Mouse (Mus musculus) forebrain, embryonic 15.5 days (tissue): ENCODE data around the gene Elk4. TPM values are rescaled to one million over a fixed set of nuclear protein-coding genes. Genes with fewer than 3 reads are reported as not detected.

ENCODE experiments used
- ATAC-seq: fragments of 200-750 bp; cut with Nextera tagmentation; replicated peaks from 2 replicates; pipeline ENCODE4 v1.8.0; 2017; ENCODE audit warnings: mild to moderate bottlenecking, moderate TSS enrichment, moderate library complexity
- H3K27ac ChIP-seq: fragments of 300-500 bp; sonication (generic); replicated peaks from 2 replicates; pipeline ENCODE4 v1.5.1; 2015; ENCODE audit warnings: mild to moderate bottlenecking, inconsistent platforms
- H3K27me3 ChIP-seq: fragments of 300-500 bp; sonication (generic); 2 replicates; pipeline ENCODE4 v1.6.1; 2015; ENCODE audit warnings: inconsistent platforms
- H3K36me3 ChIP-seq: fragments of 300-500 bp; sonication (generic); 2 replicates; pipeline ENCODE4 v1.6.1; 2015; ENCODE audit warnings: mild to moderate bottlenecking, inconsistent platforms
- H3K4me1 ChIP-seq: fragments of 300-500 bp; sonication (generic); 2 replicates; pipeline ENCODE4 v1.6.1; 2015; ENCODE audit warnings: inconsistent platforms
- H3K4me2 ChIP-seq: fragments of 300-500 bp; sonication (generic); replicated peaks from 2 replicates; pipeline ENCODE4 v1.6.1; 2015; ENCODE audit warnings: mild to moderate bottlenecking, inconsistent platforms
- H3K4me3 ChIP-seq: fragments of 300-500 bp; sonication (generic); 2 replicates; pipeline ENCODE4 v1.5.1; 2015; ENCODE audit warnings: mild to moderate bottlenecking, inconsistent platforms
- H3K9ac ChIP-seq: fragments of 300-500 bp; sonication (generic); replicated peaks from 2 replicates; pipeline ENCODE4 v1.6.1; 2015; ENCODE audit warnings: mild to moderate bottlenecking, inconsistent platforms
- H3K9me3 ChIP-seq: fragments of 300-500 bp; sonication (generic); 2 replicates; pipeline ENCODE4 v1.6.1; 2016; ENCODE audit warnings: inconsistent platforms
- WGBS: fragments of 180-500 bp; shearing (Covaris S2); methylation state at CpG from one replicate; pipeline ENCODE4 v1.1.7; 2015; ENCODE audit warnings: mixed read lengths; 5-methylcytosine and 5-hydroxymethylcytosine counted together
- polyA plus RNA-seq: library from polyadenylated mRNA; unstranded; fragments of >200 nt; fragmentation: Nextera tagmentation; extraction: Ambion mirVana; gene quantifications from 2 replicates; pipeline ENCODE4 v1.2.1, GENCODE M21; 2015

Gene Elk4
- polyA plus RNA-seq, 1 experiment from 2014 or later: 14.6 TPM

GRCm38 (mm10) chr1:131970661-131971520, 36.5 kb upstream of the Elk4 start:
- H3K27ac ChIP-seq: no peak overlapping the region; the same call in 1 of the 2 replicates
- H3K27me3 ChIP-seq: no peaks in the 10 kb centered on the region
- peaks cover 21% of the 10 kb centered on the region for H3K4me1 ChIP-seq
- H3K4me3 ChIP-seq: no peak overlapping the region
- H3K36me3 ChIP-seq: no peaks in the 10 kb centered on the region
- H3K9me3 ChIP-seq: no peaks in the 10 kb centered on the region
- 6% methylated on average over 16 of the region's 16 CpGs for WGBS
- ATAC-seq: peak; percentile 70
- H3K4me2 ChIP-seq: no peak overlapping the region
- no peak overlapping the region for H3K9ac ChIP-seq

DNA sequence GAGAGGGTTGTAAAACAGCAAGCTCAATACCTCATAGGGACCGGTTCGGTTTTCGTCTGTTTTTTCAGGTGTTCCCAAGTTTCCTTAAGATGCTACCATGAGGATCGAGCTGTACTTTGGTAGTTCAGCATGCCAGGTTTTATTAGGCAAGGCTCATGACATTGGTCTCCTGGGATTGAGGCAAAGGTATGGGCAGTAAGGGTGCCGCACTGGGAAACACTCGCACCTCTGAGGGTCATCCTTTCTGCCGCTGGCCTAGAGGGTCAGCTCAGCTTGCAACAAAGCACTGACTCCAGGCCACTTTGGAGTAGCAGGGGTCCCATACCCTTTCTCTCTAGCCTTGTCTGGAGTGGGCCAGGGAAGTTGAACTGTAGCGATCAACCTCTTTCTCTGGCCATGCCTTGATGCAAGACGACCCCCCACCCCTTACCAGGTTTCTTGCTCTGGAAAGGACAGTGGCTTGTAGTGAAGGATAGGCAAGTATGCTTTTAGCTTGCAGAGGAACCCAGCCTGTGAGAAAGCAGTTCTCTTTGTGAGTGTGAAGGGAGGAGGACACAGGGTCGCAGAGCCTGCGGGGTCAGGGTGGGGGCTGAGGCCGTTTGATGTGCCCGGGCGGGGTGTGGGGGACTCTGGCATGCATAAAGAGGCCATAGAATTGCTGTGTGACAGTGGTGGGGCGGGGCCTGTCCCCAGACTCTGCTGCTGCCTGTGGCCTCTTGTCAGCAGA, 35.5 kb upstream of the Elk4 start:
- no peaks in the 10 kb centered on the region for H3K27me3 ChIP-seq
- no peaks in the 10 kb centered on the region for H3K36me3 ChIP-seq
- no peak overlapping the region for H3K9ac ChIP-seq
- peaks cover 21% of the 10 kb centered on the region for H3K4me1 ChIP-seq
- WGBS: 8% methylated on average over 15 of the region's 15 CpGs
- ATAC-seq: no peak
- H3K9me3 ChIP-seq: no peaks in the 10 kb centered on the region
- H3K27ac ChIP-seq: no peak overlapping the region
- H3K4me2 ChIP-seq: no peak overlapping the region
- H3K4me3 ChIP-seq: no peak overlapping the region

- Histone ChIP-seq H3K27ac (no peak overlapping the region), H3K36me3 (no peaks in the 10 kb centered on the region), H3K4me2 (no peak overlapping the region), H3K9me3 (no peaks in the 10 kb centered on the region), H3K9ac (no peak overlapping the region), H3K4me3 (no peak overlapping the region), H3K4me1 (peaks cover 21% of the 10 kb centered on the region), H3K27me3 (no peaks in the 10 kb centered on the region)
- WGBS: 16% methylated on average over 13 of the region's 13 CpGs
- ATAC-seq: no peak
Observed at GRCm38 (mm10) chr1:131972498-131973334, 34.7 kb upstream of the Elk4 start.

GRCm38 (mm10) chr1:131973991-131974390, 33.4 kb upstream of the Elk4 start:
- WGBS: 82% methylated on average over 6 of the region's 6 CpGs
- Histone ChIP-seq H3K4me3 (no peak overlapping the region), H3K36me3 (no peaks in the 10 kb centered on the region), H3K27me3 (no peaks in the 10 kb centered on the region), H3K27ac (no peak overlapping the region), H3K9ac (no peak overlapping the region), H3K4me2 (no peak overlapping the region), H3K9me3 (no peaks in the 10 kb centered on the region), H3K4me1 (peaks cover 21% of the 10 kb centered on the region)
- ATAC-seq: no peak

DNA sequence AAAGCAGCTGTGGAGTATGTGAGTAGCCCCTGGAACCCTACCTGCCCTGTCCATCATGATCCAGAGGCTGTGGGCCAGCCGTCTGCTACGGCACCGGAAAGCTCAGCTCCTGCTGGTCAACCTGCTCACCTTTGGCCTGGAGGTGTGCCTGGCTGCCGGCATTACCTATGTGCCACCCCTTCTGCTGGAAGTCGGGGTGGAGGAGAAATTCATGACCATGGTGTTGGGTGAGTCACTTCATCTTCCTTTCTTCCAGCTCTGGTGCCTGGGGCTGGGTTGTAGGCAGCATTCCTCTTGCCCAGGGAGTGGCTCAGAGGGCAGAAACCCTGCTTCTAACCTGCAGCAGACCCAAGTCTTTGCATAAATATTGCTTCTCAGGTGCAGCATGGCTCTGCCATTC, 30.5 kb upstream of the Elk4 start:
- no peaks in the 10 kb centered on the region for H3K9me3 ChIP-seq
- no peak overlapping the region for H3K9ac ChIP-seq
- 91% methylated on average over 5 of the region's 5 CpGs for whole genome bisulfite sequencing
- H3K36me3 ChIP-seq: no peaks in the 10 kb centered on the region
- H3K27me3 ChIP-seq: no peaks in the 10 kb centered on the region
- H3K27ac ChIP-seq: no peak overlapping the region
- ATAC-seq: no peak
- H3K4me1 ChIP-seq: peaks cover 8% of the 10 kb centered on the region
- H3K4me3 ChIP-seq: no peak overlapping the region
- no peak overlapping the region for H3K4me2 ChIP-seq

- H3K27me3 ChIP-seq: no peaks in the 10 kb centered on the region
- H3K9ac ChIP-seq: no peak overlapping the region
- WGBS: 33% methylated on average over 2 of the region's 2 CpGs
- no peaks in the 10 kb centered on the region for H3K4me1 ChIP-seq
- no peak overlapping the region for H3K27ac ChIP-seq
- ATAC-seq: no peak
- no peak overlapping the region for H3K4me2 ChIP-seq
- no peak overlapping the region for H3K4me3 ChIP-seq
- H3K9me3 ChIP-seq: no peaks in the 10 kb centered on the region
- no peaks in the 10 kb centered on the region for H3K36me3 ChIP-seq
Observed at GRCm38 (mm10) chr1:131980471-131980870, 26.9 kb upstream of the Elk4 start.

- Histone ChIP-seq H3K36me3 (no peaks in the 10 kb centered on the region), H3K27ac (no peak overlapping the region), H3K4me3 (no peak overlapping the region), H3K4me1 (no peaks in the 10 kb centered on the region), H3K9ac (no peak overlapping the region), H3K4me2 (no peak overlapping the region), H3K27me3 (no peaks in the 10 kb centered on the region), H3K9me3 (no peaks in the 10 kb centered on the region)
- 47% methylated on average over 12 of the region's 12 CpGs for WGBS
- peak; percentile 61 for ATAC-seq
Observed at GRCm38 (mm10) chr1:131981378-131982013, 25.9 kb upstream of the Elk4 start.

DNA sequence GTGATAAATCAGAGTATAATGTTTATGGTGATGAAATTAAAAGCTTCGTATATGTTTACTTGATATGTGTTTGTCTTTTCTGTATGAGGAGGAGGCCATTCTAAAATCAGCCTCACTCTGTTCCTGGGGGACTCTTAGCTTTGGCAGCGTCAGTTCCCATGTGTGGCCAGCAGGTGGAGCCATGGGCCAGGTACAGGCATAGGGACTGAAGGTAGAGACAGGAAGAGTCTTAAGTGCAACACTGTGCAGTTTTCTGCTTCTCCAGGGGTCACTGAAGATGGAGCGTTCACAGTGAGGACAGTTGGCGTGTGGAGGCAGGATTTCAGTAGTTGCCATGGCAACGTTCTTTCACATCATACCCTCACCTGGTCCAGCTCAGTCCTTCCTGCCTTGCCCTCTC, 24.5 kb upstream of the Elk4 start:
- peak; percentile 56; the same call in 1 of the 2 replicates for ATAC-seq
- Histone ChIP-seq H3K36me3 (no peaks in the 10 kb centered on the region), H3K9ac (no peak overlapping the region), H3K4me3 (no peak overlapping the region), H3K27ac (no peak overlapping the region), H3K4me2 (no peak overlapping the region), H3K27me3 (no peaks in the 10 kb centered on the region), H3K9me3 (no peaks in the 10 kb centered on the region), H3K4me1 (no peaks in the 10 kb centered on the region)
- 15% methylated on average over 5 of the region's 5 CpGs for WGBS

DNA sequence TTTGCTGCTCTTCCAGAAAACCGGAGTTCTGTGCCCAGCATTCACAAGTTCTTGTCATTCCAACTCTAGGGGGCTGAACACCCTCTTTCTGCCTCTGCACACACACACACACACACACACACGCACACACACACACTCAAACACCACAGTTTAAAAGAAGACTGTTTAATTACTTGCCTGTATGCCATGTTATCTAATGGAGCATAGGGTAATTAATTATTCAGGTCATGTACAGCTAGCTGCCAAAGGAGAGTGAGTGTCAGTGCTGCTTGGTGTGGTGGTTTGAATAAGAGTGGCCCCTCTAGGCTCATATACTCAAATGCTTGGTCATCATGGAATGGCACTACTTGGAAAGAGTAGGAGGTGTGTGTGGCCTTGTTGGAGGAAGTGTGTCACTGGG, 23.6 kb upstream of the Elk4 start:
- no peak overlapping the region for H3K4me2 ChIP-seq
- 61% methylated on average over 2 of the region's 2 CpGs for WGBS
- no peaks in the 10 kb centered on the region for H3K27me3 ChIP-seq
- H3K27ac ChIP-seq: no peak overlapping the region
- no peaks in the 10 kb centered on the region for H3K4me1 ChIP-seq
- no peak for ATAC-seq
- H3K9ac ChIP-seq: no peak overlapping the region
- H3K4me3 ChIP-seq: no peak overlapping the region
- H3K9me3 ChIP-seq: no peaks in the 10 kb centered on the region
- H3K36me3 ChIP-seq: no peaks in the 10 kb centered on the region

DNA sequence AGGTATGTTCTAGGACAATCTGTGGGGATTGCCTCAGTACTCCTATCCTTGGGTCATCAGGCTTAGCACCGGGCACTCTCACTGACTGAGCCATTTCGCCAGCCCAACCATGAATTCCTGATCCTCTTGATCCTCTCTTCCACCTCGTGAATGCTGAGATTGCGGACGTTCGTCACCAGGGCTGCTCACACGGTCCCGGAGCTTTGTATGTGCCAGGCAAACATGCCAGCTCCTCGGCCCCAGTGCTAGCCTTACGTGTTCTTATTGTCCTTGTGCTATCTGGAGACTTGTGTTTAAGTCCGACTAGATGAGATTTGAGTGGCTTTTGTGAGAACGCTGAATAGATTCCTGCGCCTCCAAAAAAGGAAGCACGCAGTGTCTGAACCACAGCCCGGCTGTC, 20.0 kb upstream of the Elk4 start:
- ATAC-seq: no peak
- no peak overlapping the region for H3K9ac ChIP-seq
- H3K4me2 ChIP-seq: no peak overlapping the region
- no peak overlapping the region for H3K27ac ChIP-seq
- no peaks in the 10 kb centered on the region for H3K27me3 ChIP-seq
- H3K4me3 ChIP-seq: no peak overlapping the region
- 68% methylated on average over 15 of the region's 15 CpGs for WGBS
- H3K9me3 ChIP-seq: no peaks in the 10 kb centered on the region
- no peaks in the 10 kb centered on the region for H3K36me3 ChIP-seq
- no peaks in the 10 kb centered on the region for H3K4me1 ChIP-seq

DNA sequence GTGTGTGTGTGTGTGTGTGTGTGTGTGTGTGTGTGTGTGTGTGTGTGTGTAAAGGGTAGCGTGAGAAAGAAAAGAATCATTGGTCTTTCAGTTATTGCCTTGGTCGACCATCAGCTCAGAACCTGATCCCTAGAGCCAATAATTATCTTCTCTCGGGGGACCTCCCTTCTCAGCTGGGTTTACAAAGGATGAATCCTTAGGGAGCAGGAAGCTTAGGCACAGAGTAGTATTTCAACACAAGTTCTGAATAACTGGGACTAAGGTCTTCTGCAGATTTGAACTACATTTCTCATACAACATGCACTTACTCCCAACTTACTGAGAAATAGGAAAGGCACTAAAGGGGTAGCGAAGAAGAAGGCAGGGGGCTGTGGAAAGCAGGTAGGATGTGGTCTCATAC, 17.9 kb upstream of the Elk4 start:
- no peak for ATAC-seq
- Histone ChIP-seq H3K9ac (no peak overlapping the region), H3K9me3 (no peaks in the 10 kb centered on the region), H3K36me3 (no peaks in the 10 kb centered on the region), H3K4me3 (no peak overlapping the region), H3K27ac (no peak overlapping the region), H3K4me2 (no peak overlapping the region), H3K4me1 (no peaks in the 10 kb centered on the region), H3K27me3 (no peaks in the 10 kb centered on the region)
- 77% methylated on average over 4 of the region's 4 CpGs for WGBS
